Mouse (Mus musculus): ENCODE results near the gene Gga3.
"Not testable (repeated sequence)": the region's sequence is repeated elsewhere in the genome, so short reads cannot be mapped to it uniquely, and the experiment has no call there.

Gene Gga3

DNA sequence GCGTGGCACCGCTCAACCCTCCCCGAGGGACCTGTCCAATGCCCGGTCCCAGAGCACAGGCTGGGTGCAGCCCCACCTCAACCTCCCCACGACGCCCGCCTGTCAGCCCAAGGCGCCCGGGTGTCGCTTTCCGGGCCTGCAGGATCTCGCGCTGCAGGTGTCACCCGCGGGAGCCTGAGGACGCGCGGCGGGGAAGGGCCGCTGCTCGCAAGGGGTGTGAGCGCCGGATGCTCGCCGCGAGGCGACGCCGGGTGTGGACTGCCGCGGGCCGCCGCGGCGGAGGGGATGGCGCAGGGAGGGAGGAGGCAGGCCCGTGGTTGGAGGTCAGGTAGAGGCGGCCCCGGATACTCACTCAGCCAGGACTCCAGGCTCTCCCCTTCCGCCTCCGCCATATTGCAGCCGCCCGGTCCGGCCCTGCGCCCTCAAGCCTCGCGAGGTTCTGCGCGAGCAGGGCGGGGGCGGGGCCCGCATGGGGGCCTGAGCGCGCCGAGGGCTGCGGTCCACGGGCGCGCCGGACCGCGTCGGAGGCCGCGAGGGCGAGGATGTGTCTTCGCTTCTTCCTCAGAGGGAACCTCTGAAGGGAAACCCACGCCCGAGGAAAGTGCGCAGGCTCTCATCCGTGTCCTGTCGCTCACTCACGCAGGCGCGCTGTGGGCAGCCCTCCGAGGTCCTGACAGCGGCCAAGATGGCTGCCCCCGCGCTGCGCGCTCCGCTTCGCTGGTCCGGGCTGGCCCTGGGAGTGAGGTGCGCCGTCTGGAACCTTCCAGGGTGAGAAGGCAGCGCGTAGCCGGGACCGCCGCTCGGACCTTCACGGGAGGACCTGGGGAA, at the start of gene Gga3, which contains the start of gene Mrps7:
Gene Gga3, minus strand, starts transcription at position 576 of the 828 bp plus-strand sequence.
Gene Mrps7, plus strand, starts transcription at position 450 of the 828 bp plus-strand sequence.
- DNase-seq (ENCODE audit: low read depth) = peak; percentile 96

DNA sequence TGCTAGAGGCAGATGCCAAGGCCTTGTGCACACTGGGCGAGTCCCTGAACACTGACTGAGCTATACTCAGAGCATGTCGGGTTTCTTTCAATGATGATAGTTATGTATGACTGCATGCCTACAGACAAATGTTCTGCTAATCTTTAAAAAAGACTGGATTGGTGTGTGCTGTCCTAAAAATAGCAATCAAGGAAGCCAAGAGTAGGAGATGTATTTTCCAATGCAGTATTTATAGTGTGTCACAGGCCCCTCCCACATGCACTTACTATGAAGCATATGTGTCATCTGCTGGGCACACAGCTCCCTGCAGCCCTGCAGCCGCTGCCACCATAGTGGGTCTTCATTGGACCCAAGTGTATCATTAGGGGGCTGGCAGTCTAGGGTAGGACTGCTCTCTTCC, 49.3 kb upstream of the Gga3 start:
- no peak for DNase-seq (ENCODE audit: low read depth)

DNA sequence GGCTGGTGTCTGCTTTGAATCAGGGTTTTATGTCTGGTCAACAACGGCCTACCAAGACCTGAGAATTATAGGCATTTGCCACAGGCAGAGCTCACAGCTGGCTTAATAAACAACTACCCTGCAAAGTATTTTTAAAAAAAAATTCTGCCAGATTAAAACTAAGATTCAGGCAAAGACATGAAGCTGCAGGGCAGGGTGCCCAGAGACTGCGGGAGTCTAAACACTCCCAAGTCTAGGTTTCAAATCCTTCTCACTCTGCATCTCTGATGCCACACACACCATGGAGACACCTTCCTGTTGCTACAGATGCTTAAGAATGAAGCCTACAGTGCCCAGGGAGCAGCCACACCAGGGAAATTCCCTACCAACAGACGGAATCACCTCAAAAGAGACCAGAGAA, 47.8 kb upstream of the Gga3 start:
- no peak for DNase-seq (ENCODE audit: low read depth)

DNA sequence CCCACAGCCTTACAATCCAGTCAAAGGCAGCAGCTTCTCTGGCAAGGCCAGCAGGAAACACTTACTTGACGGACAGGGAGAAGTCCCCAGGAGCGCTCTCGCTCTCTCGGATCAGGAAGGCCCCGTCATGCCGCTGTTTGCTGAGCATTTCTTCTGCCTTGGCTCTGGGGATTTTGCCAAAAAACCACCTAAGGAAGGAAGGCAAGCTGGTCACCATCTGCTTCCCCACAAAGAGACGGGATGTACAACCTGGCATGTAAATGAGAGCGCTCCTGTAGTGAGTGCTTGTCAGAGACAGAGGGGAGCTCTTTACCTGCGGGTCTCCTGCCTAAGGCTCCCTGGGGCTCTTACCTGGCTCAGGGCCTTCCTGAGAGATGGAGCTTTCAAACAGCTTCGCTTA, 45.9 kb upstream of the Gga3 start:
- DNase-seq (ENCODE audit: low read depth) = no peak

DNA sequence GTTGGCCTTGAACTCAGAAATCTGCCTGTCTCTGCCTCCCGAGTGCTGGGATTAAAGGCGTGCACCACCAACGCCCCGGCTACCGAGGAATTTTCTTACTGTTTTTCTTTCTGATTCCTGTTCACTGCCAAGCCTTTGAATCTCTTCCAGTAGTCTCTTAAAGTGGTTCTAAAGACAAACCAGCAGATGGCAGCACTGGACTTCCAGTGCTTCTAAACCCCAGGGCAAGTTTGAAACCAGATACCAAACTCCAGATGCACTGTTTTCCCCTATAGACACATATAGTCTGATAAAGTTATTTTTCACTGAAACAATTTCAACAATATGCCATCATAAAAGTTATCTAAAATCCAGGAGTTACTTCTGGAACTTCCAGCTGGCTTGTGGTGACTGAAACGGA, 43.6 kb upstream of the Gga3 start:
- peak; percentile 88 for DNase-seq (ENCODE audit: low read depth)

DNA sequence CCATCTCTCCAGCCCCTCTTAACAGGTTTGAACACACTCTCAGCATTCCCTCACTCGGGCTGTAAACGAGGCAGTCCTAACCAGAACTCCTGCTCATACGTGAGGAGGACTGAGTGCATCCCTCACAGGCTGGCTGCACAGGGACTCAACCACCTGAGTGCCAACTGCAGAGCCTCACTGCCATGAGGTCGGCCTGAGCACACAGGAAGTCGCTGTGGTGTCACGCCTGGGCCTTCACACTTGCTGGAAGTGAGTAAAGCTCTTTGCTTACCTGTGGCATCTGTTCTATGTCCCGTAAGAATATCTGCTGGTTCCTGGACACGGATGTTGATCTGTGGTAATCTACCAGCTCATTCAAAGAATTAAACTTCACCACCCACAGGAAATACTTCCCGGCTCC, 42.6 kb upstream of the Gga3 start:
- DNase-seq (ENCODE audit: low read depth) = no peak

DNA sequence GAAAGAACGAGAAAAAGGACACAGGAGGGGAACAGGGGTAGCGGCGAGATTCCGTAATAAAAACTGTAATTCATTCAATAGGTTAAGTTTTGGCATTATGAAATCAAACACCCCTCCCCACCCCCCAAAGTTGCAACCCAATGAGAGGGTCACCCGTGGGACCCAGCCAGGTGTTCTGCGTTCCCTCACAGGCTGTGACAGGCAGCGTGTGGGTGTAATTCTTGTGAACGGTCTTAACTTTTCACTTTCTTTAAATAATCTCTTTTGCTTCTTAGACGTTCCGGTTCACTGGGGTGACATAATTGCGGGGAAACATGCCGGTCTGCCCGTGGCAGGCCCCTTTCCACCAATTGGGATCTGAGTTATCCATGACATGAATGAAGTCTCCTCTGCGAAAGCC, 41.6 kb upstream of the Gga3 start:
- DNase-seq (ENCODE audit: low read depth) = not testable (repeated sequence)

DNA sequence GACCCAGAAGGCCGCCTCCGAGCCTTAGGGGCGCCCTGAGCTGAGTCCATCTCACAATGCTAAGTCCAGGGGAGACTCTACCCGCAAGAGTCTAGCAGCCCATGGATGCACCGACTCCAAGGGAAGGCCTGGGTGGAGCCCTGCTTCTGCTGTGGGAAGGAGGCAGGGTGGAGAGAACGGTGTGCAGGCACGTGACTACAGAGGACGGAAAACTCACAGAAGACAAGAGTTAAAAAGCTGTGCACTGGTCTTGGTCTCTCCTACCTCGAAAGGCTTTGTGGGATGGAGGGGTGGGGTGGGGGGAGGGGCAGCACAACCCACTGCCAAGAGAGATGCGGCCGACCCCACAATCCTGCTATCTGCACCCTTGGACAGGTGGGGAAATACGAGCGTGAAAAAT, 40.5 kb upstream of the Gga3 start:
- no peak for DNase-seq (ENCODE audit: low read depth)

DNA sequence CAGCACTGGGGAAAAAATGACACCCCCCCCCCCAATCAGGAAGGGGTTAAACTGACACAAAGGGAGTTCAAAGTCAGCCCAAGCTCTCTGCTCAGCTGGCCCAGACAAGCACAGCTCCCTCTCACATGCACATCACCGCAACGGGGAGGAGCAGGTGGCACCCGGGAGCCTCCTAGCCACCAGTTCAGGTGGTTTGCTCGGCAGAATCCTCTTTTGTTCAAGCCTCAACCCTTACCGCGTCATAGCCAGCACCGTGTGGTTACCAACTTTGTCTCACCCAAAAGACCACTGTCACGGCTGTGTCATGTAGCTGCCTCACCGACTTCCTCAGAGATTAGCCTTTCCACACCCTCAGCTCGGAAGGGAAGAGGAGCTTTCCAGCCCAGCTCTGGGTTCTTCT, 39.4 kb upstream of the Gga3 start:
- peak; percentile 63 for DNase-seq (ENCODE audit: low read depth)

DNA sequence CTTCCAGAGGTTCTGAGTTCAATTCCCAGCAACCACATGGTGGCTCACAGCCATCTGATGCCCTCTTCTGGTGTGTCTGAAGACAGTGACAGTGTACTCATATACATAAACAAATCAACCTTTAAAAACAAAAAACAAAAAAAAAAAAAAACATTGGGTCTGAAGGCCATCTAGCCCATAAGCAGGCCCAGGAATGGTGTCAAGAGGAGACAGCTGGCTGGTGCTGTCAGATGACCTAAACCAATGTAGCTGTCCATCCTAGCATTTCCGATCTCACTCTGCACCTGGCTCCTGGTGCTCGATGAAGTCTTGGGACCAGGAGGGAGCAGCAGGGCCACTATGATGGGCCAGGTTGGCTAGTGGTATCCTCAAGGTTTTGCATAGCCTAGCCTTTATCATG, 38.9 kb upstream of the Gga3 start:
- DNase-seq (ENCODE audit: low read depth) = no peak

DNA sequence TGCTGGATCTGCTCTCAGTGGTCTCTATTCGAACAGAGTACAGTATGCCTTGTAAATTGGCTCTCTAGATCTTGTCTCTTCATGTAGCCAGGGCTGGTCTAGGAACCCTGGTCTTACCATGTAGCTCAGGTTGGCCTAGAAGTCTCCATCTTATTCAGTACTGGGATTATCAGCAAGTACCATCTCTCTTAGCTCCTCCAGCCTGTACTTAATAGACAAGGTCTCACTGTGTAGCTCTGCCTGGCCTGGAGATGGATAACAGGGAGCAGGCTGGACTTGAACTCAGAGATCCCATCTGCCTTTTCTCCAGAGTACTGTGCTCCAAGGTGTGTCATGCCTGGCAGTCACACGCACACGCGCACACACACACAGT, 37.8 kb upstream of the Gga3 start:
- no peak for DNase-seq (ENCODE audit: low read depth)

DNA sequence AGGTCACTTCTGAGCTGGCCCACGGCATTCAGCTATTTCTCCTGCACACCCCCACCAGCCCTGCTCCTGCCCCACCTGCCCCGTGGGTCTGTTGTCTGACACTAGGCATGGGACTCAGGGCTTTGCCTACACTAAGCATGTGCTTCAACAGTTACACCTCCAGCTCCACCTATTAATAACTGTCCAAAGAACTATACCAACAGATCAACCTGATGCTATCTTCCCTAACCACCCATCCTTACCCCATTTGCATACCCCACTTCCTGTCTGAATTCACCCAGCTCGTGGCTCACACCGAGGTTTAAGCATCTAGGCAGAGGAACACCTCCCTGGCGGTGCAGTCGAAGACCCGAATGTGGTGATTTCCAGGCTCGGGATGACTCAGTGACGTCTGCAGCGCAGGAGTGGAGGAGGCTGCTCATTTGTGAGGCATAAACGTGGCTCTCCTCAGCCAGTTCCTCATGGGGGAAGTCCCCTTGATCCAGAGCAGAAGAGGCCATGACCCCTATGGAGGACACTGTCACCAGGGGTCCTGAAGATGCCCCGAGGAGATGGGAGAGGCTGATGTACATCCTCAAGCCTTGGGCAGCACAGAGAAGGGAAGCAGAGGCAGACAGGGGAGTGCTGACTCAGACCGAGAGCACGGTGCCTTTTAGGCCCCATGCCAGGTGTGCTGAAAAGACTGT, 37.3 kb upstream of the Gga3 start:
- peak; percentile 83 for DNase-seq (ENCODE audit: low read depth)

DNA sequence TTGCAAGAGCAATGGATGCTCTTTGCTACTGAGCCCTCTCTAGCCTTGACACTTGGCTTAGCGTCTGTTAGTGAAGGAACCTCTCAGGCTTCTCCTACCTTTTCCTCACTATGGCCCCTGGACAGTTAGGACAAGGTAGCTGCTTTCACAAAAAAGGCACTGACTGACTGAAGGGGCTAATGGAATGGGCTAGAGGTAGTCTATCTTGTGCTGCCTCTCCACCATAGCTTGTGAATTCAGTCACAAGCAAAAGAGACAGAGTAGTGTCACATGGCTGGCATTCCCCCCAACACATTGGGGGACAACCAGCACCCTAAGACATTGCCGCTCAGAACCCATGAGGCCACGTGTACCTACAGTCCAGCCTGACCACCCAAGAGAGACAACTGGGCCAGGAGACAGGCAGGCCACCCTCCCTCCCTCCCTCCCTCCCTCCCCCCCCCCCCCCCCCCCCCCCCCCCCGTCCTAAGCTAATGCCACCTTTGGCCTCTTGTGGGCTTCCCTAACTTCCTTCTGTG, 36.5 kb upstream of the Gga3 start:
- no peak for DNase-seq (ENCODE audit: low read depth)

DNA sequence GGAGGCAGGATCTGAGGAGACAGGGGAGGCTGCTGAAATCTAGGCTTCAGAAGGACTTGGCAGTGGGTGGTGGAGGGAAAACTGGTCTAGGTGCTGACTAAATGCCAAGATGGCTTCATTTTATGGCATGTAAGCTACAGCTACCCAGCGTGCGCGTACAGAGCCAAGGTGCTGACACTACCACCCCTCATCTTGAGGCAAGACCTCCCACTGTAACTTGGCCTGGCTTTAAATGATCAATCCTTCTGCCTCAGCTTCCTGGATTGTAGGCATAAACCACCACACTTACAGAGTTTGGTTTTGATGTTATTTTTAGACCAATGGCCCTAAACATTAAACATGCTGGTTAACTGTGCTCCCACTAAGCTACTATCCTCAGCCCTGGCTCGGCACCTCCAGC, 35.7 kb upstream of the Gga3 start:
- no peak for DNase-seq (ENCODE audit: low read depth)

DNA sequence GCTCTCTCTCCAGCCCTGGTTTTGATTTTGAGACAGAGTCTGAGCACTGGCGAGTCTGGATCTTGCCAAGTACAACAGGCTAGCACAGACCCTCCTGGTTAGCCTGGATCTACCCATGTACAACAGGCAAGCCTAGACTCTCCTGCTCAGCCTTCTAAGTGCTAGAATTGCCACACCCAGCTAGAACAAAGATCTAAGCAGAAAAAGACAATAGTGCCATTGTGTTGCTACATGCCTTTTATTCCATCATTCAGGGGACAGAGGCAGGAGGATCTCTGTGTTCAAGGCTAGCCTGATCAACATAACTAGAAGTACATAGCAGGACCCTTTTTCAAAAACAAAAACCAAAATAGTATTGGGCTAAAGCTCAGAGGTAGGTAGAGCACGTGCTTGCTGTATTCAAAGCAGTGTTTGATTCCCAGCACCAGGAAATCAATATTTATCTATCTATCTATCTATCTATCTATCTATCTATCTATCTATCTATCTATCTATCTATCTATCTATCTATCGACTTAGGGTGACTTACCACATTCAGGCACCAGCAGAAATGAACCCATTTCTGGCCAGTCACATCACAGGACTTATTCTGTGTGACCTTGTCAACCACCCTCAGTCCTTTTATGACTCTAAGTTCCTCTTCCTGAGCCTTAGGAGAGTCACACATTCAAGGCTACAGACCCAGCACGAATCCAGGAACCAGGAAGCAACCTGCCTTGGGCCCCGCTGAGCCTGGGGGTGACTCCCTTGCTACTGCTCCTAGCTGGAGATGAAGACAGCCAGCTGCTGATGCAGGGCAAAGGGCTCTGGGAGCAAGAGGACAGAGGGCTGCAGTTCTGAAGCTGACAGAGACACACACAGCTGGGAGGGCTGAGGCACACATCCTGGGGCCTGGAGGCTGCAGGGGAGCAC, 34.9 kb upstream of the Gga3 start:
- DNase-seq (ENCODE audit: low read depth) = no peak

DNA sequence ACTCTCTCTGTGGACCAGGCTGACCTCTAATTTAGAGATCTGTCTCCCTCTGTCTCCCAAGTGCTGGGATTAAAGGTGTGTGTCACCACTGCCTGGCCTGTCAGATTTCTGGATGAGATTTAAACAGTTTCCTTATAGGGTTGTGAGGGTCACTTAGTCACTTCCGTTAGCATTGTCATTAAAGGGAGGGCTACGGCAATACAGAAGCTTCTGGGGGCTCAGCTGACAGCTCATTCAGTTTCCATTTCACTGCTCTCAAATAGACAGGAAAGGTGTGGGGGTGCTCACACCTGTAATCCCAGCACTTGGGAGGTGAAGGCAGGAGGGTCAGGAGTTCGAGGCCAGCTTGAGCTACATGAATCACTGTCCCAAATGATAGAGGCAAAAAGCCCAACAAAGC, 33.1 kb upstream of the Gga3 start:
- no peak for DNase-seq (ENCODE audit: low read depth)

DNA sequence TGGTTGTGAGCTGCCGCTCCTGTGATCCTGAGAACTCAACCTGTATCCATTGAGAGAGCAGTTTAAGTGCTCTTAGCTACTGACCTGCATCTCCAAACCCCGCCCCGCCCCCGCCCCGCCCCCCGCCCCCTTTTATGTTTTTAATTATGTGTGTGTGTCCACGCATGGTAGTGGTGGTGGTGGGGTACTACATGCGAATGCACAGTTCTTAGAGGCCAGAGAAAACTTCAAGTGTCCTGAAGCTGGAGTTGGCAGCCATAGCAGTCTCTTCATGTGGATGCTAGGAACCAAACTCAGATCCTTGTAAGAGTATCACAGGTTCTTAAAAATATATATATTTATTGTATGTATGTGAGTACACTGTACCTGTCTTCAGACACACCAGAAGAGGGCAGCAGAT, 31.6 kb upstream of the Gga3 start:
- no peak for DNase-seq (ENCODE audit: low read depth)

DNA sequence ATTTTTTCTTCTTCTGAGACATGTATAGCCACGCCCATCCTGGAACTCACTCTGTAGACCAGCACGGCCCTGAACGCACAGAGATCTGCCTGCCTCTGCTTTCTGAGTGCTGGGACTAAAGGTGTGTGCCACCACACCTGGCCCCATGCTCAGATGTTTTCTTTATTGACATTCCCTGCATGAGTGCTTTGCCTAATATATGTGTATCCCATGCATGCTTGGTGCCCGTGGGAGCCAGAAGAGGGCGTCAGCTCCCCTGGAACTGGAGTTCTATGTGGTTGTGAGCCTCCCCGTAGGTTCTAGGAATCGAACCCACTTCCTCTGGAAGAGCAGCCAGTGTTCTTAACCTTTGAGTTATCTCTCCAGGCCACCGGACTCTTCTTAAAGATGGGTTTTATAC, 31.2 kb upstream of the Gga3 start:
- DNase-seq (ENCODE audit: low read depth) = no peak

DNA sequence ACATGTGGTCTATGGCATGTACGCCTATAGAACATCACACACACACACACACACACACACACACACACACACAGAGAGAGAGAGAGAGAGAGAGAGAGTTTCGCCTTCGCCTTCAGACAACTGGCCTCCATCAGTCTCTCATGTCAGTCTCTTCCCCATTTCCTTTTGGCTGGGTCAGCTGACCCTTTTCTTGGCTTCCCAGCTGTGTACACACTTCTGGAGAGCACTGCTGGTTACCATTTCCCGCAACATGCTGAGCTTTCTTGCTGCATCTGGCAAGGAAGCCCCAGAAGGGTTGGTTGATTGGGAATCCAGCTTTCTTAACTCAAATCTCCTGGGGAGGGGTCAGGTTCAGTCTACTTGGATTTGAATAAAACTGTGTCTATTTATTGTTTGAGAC, 30.3 kb upstream of the Gga3 start:
- no peak for DNase-seq (ENCODE audit: low read depth)

DNA sequence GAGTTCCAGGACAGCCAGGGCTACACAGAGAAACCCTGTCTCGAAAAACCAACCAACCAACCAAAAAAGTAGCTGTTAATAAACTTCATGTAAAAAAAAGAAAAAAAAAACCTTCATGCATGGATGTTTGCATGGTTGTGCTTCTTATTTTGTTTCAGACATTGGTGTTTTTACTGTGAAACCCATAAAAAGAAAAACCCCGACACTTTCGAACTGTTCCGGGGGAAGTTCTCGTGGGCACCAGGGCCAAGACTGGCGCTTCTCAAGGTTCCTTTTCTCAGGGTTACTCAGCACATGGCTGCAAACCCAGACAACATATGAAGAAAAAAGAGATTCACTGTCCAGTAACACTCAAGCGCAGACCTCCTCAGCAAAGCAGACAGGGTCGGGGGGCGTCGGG, 29.0 kb upstream of the Gga3 start:
- DNase-seq (ENCODE audit: low read depth) = no peak

DNA sequence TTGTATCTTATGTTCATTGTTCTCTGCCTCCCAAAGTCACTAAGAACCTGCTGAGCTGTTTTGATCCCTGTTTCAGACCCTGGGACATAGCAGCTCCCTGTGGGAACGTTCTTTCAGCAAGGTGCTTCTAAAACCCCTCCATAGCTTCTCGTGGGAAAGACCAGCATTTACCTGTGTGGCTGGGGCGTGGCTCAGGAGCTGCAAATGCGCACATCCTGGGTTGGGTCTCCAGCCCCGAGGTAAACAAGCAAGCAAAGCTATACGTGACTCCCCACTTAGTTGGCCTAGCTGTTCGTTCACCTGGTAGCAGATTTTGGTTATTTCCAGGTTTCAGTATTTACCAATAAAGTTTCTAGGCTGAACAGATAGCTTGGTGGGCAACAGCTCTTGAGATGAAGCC, 28.4 kb upstream of the Gga3 start:
- no peak for DNase-seq (ENCODE audit: low read depth)

DNA sequence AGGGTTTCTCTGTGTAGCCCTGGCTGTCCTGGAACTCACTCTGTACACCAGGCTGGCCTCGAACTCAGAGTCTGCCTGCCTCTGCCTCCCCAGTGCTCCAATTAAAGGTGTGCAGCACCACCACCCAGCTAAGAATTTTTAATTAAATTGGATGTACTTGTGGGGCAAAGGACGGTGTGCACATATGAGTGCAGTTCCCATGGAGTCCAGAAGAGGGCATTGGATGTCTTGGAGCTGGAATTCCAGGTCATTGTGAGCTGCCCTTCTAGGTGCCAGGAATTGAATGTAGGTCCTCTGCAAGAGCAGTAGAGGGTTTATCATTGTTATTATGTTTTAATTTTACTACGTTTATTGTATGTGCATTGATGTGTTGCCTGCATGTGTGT, 27.6 kb upstream of the Gga3 start:
- peak; percentile 52 for DNase-seq (ENCODE audit: low read depth)
